Mouse (Mus musculus) cerebellum, postnatal 36 days (tissue): ENCODE data around the gene Tenm2.
A peak's percentile ranks its signal among the peaks of the same experiment; 100 is the strongest.

ENCODE experiments used
- DNase-seq, 2 experiments: peaks; one replicate each; pipeline ENCODE4 v3.0.0; 2021 to 2022; ENCODE audit warnings: mixed read lengths in 2 of 2

Gene Tenm2

DNA sequence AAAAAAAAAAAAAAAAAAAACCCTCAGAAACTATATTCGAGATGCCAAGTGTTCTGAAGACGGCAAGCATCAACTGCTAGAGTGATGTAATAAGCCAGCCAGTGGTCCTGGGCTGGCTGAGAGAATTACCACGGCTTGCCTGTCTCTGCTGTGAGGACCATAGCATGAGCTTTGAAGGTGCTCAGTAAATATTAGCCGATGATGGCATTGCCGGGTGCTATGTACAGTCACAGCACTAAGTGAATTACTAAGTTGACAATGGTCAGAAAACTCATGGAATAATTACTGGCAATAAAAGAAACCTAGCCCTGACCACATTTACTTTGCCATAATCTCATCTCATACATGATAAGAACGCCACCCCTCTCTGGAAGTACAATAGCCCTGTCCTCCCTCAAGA is 549.5 kb downstream of the Tenm2 start:
- DNase-seq = no peak

DNA sequence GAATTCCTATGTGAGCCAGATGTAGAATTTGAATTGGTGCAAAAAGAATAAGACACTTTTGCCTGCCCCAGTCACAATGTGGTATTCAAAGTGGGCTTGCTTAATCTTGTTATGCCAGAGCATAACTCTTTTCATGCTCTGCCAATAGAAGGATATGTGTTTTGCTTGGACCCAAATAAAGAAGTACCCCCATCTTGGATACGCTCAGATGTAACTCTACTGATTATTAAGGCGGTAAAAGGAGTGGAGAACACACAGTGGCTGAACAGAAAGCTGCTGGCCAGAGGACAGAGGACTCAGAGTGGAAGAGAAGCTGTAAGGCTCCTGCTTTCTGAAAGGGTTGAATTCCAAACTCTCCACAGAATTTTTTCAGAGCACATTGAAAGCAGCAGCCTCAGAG is 556.4 kb downstream of the Tenm2 start:
- DNase-seq = no peak

DNA sequence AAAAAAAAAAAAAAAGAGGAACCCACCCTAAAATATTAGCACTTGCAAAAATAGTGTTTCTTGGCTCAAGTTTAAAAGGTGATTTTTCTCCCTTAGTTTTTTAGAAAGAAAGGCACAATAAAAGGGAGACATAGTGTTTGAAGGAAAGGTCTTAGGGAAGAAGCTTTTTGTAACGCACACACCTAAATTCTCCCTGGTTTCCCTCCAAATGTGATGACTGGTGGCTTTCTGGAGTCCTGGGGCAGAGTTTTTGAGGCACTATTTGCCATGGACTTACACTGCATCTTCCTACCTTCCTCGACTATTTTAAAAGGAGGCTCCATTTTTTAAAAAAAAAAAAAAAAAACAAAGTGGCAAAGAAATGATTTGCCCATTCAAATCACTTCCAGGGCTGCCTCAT is 557.2 kb downstream of the Tenm2 start:
- DNase-seq = no peak

DNA sequence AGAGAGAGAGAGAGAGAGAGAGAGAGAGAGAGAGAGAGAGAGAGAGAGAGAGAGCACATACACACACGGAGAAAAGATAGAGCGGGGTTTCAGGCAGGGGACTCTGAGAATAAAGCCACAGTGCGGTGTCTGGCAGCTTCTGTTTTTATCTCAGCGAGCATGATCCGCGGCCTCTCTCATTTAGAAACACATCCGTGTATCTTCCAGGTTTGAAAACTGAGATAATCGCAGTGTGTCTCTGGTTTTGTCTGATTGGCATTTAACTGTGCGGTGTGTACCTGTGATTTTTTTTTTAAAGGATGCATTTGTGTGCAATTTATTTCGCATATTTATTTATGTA is 557.7 kb downstream of the Tenm2 start:
- peak; percentile 43 to 59 for DNase-seq

DNA sequence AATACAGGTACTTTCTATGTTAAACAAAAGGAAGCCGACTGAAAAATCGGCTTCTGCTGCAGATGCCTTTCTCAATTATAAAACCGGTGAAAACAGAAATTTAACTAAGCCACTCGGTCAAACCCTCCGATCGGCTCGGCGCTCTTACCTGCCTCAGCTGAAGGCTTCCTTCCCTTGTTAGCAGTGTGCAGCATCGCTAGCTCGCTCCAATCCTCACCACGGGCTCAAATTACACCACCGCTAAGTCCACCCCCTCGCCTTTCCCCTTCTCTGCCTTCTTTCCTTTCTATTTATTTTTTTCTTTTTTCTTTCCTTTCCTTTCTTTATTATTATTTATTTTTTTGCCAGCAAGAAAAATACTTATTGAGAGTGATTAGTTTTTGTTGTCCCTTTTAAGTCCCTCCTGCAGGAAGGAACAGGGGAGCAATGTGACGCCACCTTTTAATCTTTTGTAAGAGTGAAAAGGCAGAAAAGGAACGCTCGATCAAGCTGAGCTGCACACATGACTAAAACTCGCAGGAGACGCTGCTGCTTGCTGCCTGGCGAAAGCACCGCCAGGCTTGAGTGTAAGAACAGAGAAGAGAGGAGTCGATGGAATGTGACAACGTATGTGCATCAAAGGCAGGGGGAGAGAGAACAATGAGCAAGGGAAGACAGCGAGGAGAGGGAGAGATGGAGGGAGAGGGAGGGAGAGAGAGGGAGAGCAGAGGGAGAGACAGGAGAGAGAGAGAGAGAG is 558.3 kb downstream of the Tenm2 start:
- DNase-seq = peak; percentile 60 to 70

DNA sequence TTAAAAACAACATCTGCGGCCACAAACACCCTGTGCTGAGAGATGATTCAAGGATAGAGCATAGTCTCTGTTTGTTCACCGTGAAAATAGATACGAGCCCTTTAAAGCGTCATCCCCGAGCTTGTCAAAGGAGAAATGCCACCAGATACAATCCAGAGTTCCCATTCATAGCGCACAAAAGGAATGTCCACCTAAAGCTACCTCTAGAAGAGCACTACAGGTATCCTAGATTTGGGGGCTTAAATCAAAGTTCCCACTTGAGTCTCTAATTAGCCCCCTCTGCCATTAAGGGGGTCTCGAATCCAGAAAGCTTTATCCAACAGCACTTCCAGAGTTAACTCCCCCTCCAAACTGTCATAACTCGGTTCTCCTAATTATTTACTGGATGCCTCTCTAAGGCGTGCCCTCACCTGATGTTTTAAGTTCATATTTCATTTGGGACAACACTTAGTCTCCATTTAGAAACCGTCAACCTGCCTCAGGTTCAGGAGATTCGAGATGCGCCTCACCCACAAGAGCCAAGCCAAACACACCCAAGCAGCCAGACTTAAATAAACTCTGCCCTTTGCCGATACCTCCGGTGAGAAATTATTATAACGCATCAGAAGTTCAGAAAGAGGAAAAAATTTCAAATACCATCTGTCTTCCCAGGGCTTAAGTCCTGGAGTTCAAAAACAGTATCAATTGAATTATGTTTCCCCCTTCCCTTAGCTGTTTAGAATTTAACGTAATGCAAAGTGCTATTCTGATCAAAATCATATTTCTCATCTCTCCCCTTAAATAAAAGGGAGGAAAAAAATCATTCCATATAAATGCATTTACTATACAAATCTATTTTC is 559.1 kb downstream of the Tenm2 start:
- DNase-seq = peak in 1 of 2 experiments; percentile 30

DNA sequence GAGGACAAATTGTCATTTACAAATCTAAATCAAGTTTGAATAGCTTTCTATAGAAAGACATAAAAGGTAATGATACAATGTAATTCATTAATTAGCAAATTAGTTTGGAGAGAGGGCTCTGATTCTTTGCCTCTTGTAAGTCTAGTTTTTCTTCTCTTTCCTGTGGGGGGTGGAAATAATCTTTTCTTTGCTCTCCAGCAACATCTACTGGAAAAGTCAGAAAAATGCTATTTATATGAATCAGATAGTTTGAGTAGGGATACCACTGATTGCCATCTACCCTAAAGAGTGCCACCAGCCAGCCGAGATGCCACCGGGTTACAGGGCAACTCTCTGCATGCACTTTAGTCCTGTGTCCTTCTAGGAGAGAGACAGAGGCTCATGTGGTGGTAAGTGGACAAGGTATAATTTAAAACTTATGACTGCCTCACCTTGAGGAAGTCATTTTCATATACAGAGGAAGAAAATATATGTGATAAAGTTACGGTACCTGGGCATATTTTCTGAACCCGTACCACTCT is 560.8 kb downstream of the Tenm2 start:
- DNase-seq = no peak

DNA sequence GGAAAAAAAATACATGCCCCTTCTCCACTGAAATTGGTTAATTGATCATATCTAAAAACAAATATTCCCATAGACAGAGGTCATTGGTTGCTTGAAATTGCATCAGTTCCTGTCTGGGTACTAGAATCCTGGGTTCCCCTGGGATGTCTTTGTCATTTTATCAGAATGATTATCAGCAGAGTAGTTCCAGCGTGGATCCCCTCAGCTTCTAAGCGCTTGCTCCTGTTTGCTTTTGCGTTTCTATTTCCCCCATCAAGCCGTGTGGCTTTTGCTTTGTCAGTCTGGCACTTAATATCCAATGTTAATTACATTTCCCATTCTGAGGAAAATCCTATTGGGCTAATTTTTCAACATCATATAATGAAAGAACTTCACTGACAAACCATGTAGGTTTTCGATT is 561.6 kb downstream of the Tenm2 start:
- DNase-seq = no peak

DNA sequence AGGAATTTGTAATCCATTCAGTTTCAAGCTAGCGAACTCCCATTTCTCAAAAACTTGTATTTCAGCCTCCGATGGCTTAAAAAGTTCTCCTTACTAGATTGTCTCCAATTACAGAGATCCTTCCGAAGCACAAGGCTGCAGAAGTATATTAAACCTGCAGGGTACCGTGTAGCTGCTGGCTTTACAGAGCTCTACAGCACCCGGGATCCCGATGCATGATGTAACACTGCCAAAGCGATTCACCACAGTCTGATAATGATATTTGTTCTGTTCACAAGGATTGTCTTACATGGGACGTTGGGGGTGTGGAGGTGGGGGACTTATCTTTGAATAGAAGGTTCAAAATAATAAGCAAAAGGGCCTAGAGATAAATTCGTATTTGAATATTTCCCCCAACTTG is 564.6 kb downstream of the Tenm2 start:
- no peak for DNase-seq

DNA sequence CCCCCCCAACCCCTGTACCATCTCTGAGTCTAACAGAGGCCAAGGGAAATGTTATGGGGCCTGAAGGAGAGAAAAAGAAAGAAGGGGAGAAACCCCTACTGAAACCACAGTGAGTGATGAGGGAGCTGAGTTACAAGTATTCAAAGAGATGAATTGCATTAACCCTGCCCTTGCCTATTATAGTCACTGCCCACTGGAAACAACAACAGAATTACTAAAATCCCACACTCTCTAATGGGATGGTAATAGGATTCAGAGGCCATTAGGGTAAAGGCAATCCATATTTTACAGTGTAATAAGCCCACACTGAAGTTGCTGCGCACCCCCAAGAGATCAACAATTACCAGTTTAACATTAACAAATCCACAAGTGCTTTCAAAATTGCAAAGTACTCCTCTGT is 571.7 kb downstream of the Tenm2 start:
- no peak for DNase-seq

DNA sequence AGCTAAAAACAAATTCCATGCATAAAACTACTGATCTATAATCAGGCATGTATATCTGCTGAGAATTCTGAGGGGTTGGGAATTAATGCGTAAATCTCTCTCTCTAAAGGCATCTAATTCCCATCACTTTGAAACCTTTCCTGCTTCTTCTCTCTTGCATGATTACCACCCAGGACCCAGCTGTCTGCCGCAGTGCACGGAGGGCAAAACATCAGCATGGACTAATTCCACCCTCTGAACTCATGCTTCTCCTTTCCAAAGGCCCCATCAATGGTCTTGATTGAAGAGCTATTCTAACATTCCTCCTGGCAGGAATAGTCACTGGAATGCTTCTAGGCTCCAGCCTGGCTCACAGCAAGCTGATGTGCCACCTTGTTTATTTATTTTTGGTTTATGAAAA is 572.2 kb downstream of the Tenm2 start:
- DNase-seq = no peak

DNA sequence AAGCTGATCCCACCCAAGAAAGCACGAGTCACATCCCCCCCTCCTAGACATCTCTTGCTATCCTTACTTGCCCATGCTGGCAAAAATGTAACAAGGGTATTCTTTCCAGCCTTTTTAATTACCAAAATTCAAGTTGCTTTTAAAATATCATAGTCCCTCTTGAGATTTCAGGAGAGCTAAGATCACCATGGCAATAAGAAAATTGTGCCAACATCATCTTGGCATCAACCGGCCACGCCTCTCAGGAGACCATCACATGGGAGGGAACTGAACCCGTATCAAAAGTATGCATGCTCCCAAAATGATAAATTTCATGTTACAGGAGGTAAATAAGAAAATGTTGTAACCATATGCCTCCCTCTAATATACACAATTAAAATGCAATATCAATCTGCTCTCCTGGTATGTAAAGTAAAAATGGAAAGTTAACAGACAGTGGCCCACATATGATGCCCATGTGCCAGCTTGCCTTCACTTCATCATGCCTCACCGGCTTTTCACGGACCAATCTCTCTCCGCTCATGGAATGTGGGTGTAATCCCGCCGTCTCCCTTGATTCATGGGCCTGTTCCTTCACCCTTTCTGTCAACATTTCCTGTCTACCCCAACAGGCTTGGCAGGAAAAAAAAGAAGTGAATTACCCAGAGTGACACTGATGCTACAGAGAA is 582.0 kb downstream of the Tenm2 start:
- DNase-seq = no peak

DNA sequence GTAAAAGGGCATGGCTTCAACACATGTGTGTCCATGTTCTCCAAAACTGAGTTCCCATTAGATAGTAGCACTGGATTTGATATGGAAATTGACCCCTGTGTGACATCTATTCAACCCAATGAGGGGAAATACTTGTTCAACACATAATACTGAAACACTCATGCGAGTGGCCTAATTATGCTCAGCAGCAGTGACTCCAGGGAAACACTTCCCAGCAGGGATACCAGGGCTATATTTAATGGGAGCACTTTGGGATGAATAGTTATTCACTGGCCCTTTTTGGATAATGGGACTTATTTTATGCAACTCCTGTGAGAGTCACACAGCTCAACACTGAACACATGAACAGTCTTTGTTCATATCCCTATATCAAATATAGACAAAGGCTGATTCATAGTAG is 588.6 kb downstream of the Tenm2 start:
- DNase-seq = no peak

DNA sequence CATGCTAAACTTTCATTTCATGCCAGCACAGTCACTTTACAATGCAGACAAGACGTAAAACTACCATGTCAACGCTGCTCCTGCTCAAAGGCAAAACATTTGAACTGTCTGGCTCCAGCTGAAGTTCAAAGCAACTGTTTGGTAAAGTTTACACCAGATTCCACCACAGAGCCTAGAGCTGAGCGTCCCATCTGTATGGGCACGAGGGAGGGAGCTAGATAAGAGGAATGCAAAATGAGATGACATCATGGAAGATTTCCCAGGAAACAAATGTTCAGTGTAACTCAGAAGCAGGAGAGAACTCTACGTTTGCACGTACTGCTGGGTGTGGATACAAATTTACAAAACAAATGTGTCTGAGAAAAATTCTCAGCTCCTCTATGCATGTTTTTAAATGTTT is 600.7 kb downstream of the Tenm2 start:
- DNase-seq = no peak

DNA sequence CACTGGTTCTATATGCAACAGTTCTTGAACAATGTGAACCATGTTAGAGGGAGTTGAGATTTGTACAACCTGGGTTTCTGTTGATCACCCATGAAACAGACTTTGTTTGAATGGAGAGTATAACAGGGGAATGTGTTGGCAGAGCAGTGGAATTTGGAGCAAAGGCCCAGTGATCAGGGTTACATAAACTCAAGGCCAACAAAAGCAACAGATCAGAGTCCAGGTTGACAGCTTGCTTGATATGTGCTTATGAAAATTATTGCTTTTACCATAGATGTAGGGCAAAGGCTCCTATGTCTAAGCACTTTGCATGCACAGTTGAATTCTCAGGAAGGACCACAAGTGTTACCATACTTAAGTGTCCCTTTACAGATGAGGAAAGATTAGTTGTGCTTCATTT is 603.6 kb downstream of the Tenm2 start:
- no peak for DNase-seq

DNA sequence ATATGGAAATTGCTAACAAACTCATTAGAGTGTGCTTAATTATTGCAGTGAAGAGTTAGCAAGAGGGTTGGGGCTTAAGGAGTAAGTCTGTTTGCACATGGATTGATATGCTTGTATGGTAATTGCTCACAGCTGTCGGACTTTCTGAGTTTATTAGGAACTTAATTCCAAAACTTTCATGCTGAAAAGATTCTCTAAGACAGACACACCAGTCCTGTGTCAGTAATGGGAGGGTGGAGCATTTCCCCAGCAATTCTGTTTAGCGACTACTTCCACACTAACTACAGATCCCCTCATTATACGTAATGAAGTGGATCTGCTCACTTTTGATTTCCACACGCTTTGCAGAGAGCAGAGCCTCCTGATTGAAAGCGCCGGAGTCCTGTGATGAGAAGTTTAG is 622.0 kb downstream of the Tenm2 start:
- no peak for DNase-seq

DNA sequence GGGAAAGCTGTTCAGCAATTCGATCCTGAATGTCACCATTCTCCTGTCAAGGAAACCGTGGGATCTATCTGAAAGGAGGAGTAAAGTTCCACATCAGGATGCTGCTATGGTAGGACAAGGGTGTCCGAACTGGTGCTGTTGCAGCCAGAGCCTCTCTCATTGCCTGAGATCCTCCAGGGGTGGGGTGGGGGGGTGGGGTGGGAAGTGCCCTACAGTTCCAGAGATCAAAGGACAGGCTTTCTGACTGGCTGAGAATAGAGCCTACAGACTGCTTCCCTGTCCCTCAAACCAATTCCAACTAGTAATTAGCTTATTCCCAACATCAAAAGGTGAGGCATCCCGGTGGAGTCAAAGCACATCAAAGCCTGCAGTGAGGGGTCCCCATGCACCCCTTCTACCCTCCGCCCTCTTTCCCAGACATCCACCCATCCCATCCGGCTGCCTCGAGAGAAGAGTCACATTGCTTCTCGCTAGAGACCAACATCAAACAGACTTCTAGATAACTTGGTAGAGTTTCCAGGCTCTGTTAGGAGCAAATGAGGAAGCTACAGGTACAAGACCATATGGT is 630.9 kb downstream of the Tenm2 start:
- DNase-seq = no peak

DNA sequence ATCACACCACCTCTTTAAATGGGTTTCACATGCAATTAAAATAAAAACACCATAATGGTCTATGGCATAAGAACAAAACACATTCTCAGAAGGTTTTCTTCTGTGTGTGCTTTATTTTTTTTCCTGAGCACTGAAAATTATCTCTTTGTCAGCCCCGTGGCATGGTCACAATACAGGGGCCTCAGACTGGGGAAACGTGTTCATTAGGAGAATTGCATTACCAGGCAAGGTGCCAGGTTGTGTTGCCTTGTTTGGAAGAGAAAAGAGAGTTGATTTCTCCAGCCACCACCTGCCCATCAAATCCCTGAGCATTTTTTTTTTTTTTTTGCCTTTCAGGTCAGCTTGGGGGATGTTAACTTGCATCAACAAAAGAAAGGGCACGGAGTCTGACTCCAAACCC is 631.5 kb downstream of the Tenm2 start:
- no peak for DNase-seq

DNA sequence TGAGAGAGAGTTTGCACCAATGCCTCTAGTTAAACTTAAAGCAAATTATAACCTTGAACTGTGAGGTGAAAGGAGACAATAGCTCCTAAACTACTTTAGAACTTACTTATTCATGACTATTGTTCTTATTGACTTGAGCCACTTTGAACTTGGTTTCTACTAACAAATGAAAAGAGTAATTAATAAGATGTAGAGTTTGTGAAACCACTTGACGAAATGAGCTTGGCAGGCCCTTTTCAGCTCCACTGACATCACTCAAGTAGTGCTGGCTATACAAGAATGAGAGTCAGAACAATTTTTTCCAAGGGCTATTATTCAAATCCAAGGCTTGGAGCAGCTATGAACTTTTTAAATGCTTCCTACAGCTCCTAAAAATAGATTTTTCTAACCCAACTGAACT is 643.3 kb downstream of the Tenm2 start:
- DNase-seq = no peak

DNA sequence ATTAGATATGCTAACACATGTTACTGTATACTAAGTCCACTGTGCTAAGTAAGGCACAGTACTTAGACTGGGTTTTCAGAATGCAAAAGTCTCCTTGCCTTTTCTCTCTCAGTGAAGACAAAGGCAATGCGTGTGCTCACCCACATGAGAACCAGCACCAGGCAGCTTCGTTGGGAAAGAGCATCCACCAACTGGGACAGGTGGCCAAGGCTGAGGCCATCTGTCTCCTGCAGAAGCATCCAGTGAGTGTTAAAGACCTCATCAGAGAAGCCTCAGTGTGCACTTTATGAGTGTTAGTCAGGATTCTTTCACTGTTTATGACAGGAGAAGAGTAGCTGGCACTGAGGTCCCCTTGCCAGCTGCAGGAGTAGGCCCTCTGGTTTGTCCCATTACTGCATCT is 669.6 kb downstream of the Tenm2 start:
- peak; percentile 84 to 85 for DNase-seq

DNA sequence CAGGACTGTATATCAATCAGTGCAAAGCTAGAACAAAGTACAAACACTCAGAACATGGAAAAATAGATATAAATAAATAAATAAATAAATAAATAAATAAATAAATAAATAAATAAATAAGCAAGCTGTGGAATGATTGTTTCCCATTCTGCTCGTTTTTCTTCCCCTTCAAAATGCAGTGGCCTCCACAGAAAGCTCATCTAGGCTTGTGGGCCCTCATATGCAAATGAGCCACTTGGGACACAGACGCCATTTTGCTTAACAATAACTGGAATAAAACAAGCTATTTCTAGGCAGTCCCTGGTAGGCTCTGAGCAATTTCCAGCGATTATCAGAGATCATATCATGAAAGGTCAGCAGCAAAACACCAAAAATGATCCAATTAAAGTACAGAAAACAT is 672.9 kb downstream of the Tenm2 start:
- DNase-seq = no peak

DNA sequence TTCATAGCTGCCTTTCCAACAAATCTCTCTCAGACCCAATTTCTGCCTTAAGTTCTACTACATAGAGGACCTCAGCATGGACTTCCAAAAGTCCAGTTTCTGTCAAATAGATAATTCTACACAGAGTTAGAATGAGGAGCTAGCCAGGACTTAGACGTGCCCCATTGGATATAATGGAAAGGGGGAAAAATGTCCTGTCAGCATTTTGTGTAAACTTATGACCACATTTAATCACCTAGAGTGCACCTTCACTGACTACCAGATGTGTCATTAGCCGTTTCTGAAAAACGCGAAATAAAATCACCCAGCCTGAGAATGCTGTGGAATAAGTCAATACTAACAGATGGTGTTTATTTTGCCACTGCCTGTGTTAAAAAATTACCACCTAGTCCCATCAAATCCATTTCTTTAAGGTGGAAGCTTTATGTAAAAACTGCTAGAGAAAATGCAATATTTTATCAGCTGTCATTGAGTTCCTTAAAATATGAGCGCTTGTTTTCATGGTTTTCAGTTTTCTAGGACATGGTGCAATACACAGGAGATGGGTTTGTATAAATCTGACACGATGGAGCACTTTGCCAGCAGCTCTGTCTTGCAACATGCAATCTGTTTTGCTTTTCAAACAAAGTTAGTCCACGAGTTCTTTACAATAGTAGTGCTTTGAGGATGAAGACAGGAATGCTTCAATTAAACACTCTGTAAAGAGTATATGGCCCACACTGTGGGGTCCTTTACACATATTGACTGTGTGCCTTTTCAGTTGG is 674.8 kb downstream of the Tenm2 start:
- no peak for DNase-seq

DNA sequence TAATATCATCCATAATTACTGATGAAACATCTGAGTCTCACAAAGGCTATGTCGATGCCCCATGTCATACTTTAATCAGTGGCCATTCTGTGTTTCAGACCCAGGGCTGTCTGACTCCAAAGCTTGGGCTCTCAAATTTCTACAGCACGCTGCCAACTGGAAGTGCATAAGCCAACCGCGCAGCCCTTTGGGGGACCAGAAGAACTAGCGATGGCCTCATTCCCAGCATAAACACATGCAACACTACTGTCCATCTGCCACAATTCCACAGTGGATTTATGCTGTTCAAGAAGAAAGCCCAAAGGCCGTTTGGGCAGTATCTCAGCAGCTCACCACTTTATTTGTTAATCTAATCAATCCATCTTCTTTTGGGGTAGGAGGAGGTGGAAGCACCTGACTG is 678.4 kb downstream of the Tenm2 start:
- DNase-seq = peak; percentile 71 to 73
